Mouse (Mus musculus): ENCODE measurements around the gene Arhgap17. TPM values are rescaled to one million over a fixed set of nuclear protein-coding genes. Genes with fewer than 3 reads are reported as not detected.

The Arhgap17 gene
- polyA plus RNA-seq, 1 experiment = 8.2 TPM

DNA sequence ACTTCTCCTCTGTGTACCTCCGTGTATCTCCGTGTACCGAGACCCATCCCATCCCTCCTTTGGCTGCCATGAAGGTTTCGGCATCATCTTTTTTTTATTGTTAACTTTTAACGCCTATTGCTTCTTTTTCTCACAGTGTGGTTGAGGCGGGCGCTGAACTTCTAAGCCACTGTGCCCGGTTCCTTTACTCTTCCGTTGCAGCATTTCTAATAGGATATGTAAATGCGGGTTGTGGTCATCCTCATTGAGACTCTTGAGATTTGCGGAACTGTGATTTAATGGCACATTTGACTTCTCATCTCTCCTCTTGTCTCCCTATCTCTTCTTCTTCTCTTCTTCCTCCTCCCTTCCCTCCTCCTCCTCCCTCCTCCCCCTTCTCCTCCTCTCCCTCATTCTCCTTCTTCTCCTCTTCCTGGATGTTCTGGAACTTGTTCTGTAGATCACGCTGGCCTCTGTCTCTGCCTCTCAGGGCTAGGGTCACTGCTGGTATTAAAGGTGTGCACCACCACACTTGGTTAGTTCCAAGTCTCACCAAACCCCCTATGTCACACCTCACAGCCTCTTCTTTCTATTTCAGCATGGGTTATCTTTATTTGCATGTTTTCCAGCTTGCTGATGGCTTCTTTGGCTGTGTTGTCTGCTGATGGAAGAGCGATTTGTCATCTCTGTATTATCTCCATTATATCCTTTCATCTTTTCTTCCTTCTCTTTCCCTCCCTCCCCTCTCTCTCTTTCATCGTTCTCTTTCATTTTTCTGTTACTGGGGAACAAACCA is 115.3 kb downstream of the Arhgap17 start:
- TF ChIP-seq CTCF (IDR thresholded peaks at IDR 0.05; ENCODE audit: control insufficient read depth, insufficient read depth, insufficient replicate concordance, low read depth, low read length) (no peak), POLR2A (IDR thresholded peaks at IDR 0.05; ENCODE audit: control insufficient read depth, low read depth, low read length) (no peak)
- H3K4me1 ChIP-seq (ENCODE audit: control insufficient read depth, insufficient read depth, low read length) = no peaks in the 10 kb centered on the region

GRCm38 (mm10) chr7:123253396-123253795 is 116.3 kb downstream of the Arhgap17 start:
- no peak overlapping the region for H3K27ac ChIP-seq (ENCODE audit: control insufficient read depth, insufficient read depth, low read depth, low read length)
- no peak overlapping the region for H3K4me3 ChIP-seq (ENCODE audit: control insufficient read depth, low read depth, low read length)
- no peaks in the 10 kb centered on the region for H3K27me3 ChIP-seq (ENCODE audit: control insufficient read depth, insufficient read depth, low read length)
- no peaks in the 10 kb centered on the region for H3K4me1 ChIP-seq (ENCODE audit: control insufficient read depth, insufficient read depth, low read length)
- H3K36me3 ChIP-seq (ENCODE audit: control insufficient read depth, insufficient read depth, low read length) = no peaks in the 10 kb centered on the region
- TF ChIP-seq CTCF (IDR thresholded peaks at IDR 0.05; ENCODE audit: control insufficient read depth, insufficient read depth, insufficient replicate concordance, low read depth, low read length) = no peak
- no peak for TF ChIP-seq POLR2A (IDR thresholded peaks at IDR 0.05; ENCODE audit: control insufficient read depth, low read depth, low read length)

More for the DNA sequence above, 115.3 kb downstream of the Arhgap17 start:
- Histone ChIP-seq H3K27me3 (ENCODE audit: control insufficient read depth, insufficient read depth, low read length) (no peaks in the 10 kb centered on the region), H3K4me3 (ENCODE audit: control insufficient read depth, low read depth, low read length) (no peak overlapping the region), H3K27ac (ENCODE audit: control insufficient read depth, insufficient read depth, low read depth, low read length) (no peak overlapping the region), H3K36me3 (ENCODE audit: control insufficient read depth, insufficient read depth, low read length) (no peaks in the 10 kb centered on the region)

DNA sequence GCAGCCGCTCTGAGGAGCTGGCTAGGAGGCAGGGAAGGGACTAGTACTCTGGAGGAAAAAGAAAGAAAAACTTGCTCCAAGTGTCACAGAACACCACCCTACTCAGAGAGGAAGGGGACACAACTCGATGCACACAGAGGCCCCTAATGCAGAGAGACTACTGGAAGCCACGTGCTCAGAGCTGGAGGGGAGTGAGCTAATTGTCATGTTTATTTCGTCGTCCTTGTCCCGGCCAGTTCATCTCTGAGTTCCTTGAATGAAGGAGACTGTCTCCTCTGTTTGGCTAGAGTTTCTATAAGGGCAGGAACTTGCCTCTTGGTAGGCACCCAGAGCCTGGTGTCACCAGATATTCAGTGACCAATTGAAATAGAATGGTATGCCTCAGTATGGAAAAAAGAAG is 118.4 kb downstream of the Arhgap17 start:
- Histone ChIP-seq H3K27ac (ENCODE audit: control insufficient read depth, insufficient read depth, low read depth, low read length) (no peak overlapping the region), H3K27me3 (ENCODE audit: control insufficient read depth, insufficient read depth, low read length) (no peaks in the 10 kb centered on the region), H3K4me3 (ENCODE audit: control insufficient read depth, low read depth, low read length) (no peak overlapping the region), H3K4me1 (ENCODE audit: control insufficient read depth, insufficient read depth, low read length) (no peaks in the 10 kb centered on the region), H3K36me3 (ENCODE audit: control insufficient read depth, insufficient read depth, low read length) (no peaks in the 10 kb centered on the region)
- TF ChIP-seq CTCF (IDR thresholded peaks at IDR 0.05; ENCODE audit: control insufficient read depth, insufficient read depth, insufficient replicate concordance, low read depth, low read length) = no peak

GRCm38 (mm10) chr7:123248166-123248565 is 121.5 kb downstream of the Arhgap17 start:
- H3K4me1 ChIP-seq (ENCODE audit: control insufficient read depth, insufficient read depth, low read length) = no peaks in the 10 kb centered on the region
- no peaks in the 10 kb centered on the region for H3K27me3 ChIP-seq (ENCODE audit: control insufficient read depth, insufficient read depth, low read length)
- TF ChIP-seq POLR2A (IDR thresholded peaks at IDR 0.05; ENCODE audit: control insufficient read depth, low read depth, low read length) (no peak), CTCF (IDR thresholded peaks at IDR 0.05; ENCODE audit: control insufficient read depth, insufficient read depth, insufficient replicate concordance, low read depth, low read length) (no peak)
- H3K27ac ChIP-seq (ENCODE audit: control insufficient read depth, insufficient read depth, low read depth, low read length) = no peak overlapping the region
- no peak overlapping the region for H3K4me3 ChIP-seq (ENCODE audit: control insufficient read depth, low read depth, low read length)
- no peaks in the 10 kb centered on the region for H3K36me3 ChIP-seq (ENCODE audit: control insufficient read depth, insufficient read depth, low read length)

GRCm38 (mm10) chr7:123246504-123247084 is 123.1 kb downstream of the Arhgap17 start:
- no peaks in the 10 kb centered on the region for H3K36me3 ChIP-seq (ENCODE audit: control insufficient read depth, insufficient read depth, low read length)
- no peak overlapping the region for H3K27ac ChIP-seq (ENCODE audit: control insufficient read depth, insufficient read depth, low read depth, low read length)
- no peak overlapping the region for H3K4me3 ChIP-seq (ENCODE audit: control insufficient read depth, low read depth, low read length)
- H3K27me3 ChIP-seq (ENCODE audit: control insufficient read depth, insufficient read depth, low read length) = no peaks in the 10 kb centered on the region
- TF ChIP-seq POLR2A (IDR thresholded peaks at IDR 0.05; ENCODE audit: control insufficient read depth, low read depth, low read length) = no peak
- no peak for TF ChIP-seq CTCF (IDR thresholded peaks at IDR 0.05; ENCODE audit: control insufficient read depth, insufficient read depth, insufficient replicate concordance, low read depth, low read length)
- no peaks in the 10 kb centered on the region for H3K4me1 ChIP-seq (ENCODE audit: control insufficient read depth, insufficient read depth, low read length)

GRCm38 (mm10) chr7:123244833-123245232 is 124.9 kb downstream of the Arhgap17 start:
- TF ChIP-seq CTCF (IDR thresholded peaks at IDR 0.05; ENCODE audit: control insufficient read depth, insufficient read depth, insufficient replicate concordance, low read depth, low read length) (no peak), POLR2A (IDR thresholded peaks at IDR 0.05; ENCODE audit: control insufficient read depth, low read depth, low read length) (no peak)
- no peak overlapping the region for H3K4me3 ChIP-seq (ENCODE audit: control insufficient read depth, low read depth, low read length)
- no peaks in the 10 kb centered on the region for H3K4me1 ChIP-seq (ENCODE audit: control insufficient read depth, insufficient read depth, low read length)
- H3K27me3 ChIP-seq (ENCODE audit: control insufficient read depth, insufficient read depth, low read length) = no peaks in the 10 kb centered on the region
- H3K27ac ChIP-seq (ENCODE audit: control insufficient read depth, insufficient read depth, low read depth, low read length) = no peak overlapping the region
- no peaks in the 10 kb centered on the region for H3K36me3 ChIP-seq (ENCODE audit: control insufficient read depth, insufficient read depth, low read length)

DNA sequence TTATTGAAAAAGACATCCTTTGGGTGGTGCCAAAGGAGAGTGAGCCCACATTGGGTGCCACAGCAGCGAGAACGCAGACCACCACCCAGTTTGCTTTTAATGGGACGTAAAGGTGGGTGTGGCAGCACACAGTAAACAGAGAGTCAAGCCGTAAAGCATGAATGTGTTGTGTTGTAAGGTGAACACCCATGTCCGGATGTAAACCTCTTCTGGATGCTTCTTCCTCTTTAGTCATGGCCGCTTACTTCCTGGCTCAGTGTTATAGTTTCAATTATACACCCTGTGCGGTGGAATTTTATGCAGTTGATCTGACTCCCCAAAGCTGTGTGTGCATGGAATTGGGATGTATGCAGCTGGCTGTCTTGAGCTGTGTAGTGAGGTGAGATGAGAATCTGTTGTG is 127.5 kb downstream of the Arhgap17 start:
- Histone ChIP-seq H3K36me3 (ENCODE audit: control insufficient read depth, insufficient read depth, low read length) (no peaks in the 10 kb centered on the region), H3K4me3 (ENCODE audit: control insufficient read depth, low read depth, low read length) (no peak overlapping the region), H3K4me1 (ENCODE audit: control insufficient read depth, insufficient read depth, low read length) (no peaks in the 10 kb centered on the region), H3K27me3 (ENCODE audit: control insufficient read depth, insufficient read depth, low read length) (no peaks in the 10 kb centered on the region), H3K27ac (ENCODE audit: control insufficient read depth, insufficient read depth, low read depth, low read length) (no peak overlapping the region)
- no peak for TF ChIP-seq POLR2A (IDR thresholded peaks at IDR 0.05; ENCODE audit: control insufficient read depth, low read depth, low read length)
- TF ChIP-seq CTCF (IDR thresholded peaks at IDR 0.05; ENCODE audit: control insufficient read depth, insufficient read depth, insufficient replicate concordance, low read depth, low read length) = no peak
